Mouse (Mus musculus) regulatory T cell (primary cell): ENCODE data around the gene Gm9936.
"Not testable (repeated sequence)": the region's sequence is repeated elsewhere in the genome, so short reads cannot be mapped to it uniquely, and the experiment has no call there.

ENCODE experiments used
- in situ Hi-C: fragments of 300-600 bp; cut with MboI, MseI; formaldehyde crosslinking; loops from one replicate; pipeline ENCODE4 v1.15.1; 2025; ENCODE audit warnings: high pct_unique_total_duplicates

The Gm9936 gene

GRCm38 (mm10) chr5:114840481-114840880 is 18.0 kb downstream of the Gm9936 start:
- in situ Hi-C loops: not testable (repeated sequence)

GRCm38 (mm10) chr5:114836886-114837285 is 21.6 kb downstream of the Gm9936 start:
- in situ Hi-C loops: no loop called here

GRCm38 (mm10) chr5:114829740-114830139 is 28.7 kb downstream of the Gm9936 start:
- in situ Hi-C loops: no loop called here

- in situ Hi-C loops: no loop called here
Observed at GRCm38 (mm10) chr5:114827427-114827826, 31.1 kb downstream of the Gm9936 start.

- in situ Hi-C loops: no loop called here
Observed at GRCm38 (mm10) chr5:114825978-114826691, 32.3 kb downstream of the Gm9936 start.

GRCm38 (mm10) chr5:114824197-114824596 is 34.3 kb downstream of the Gm9936 start:
- in situ Hi-C loops: no loop called here

GRCm38 (mm10) chr5:114822796-114823688 is 35.4 kb downstream of the Gm9936 start, which contains the start of gene 1500011B03Rik:
Gene 1500011B03Rik (minus strand): TSS chr5:114823468.
- in situ Hi-C loops: no loop called here

GRCm38 (mm10) chr5:114818124-114818523 is 40.4 kb downstream of the Gm9936 start:
- in situ Hi-C loops: no loop called here

GRCm38 (mm10) chr5:114816599-114816998 is 41.9 kb downstream of the Gm9936 start:
- in situ Hi-C loops: no loop called here

GRCm38 (mm10) chr5:114813525-114814181 is 44.8 kb downstream of the Gm9936 start:
- in situ Hi-C loops: loop anchor here (5.0 kb wide), 1 partner anchor 936 kb away; no protein-coding TSS in a partner anchor

GRCm38 (mm10) chr5:114809826-114810225 is 48.7 kb downstream of the Gm9936 start:
- in situ Hi-C loops: loop anchor here (5.0 kb wide), 1 partner anchor 933 kb away; no protein-coding TSS in a partner anchor

- in situ Hi-C loops: no loop called here
Observed at GRCm38 (mm10) chr5:114809181-114809756, 49.2 kb downstream of the Gm9936 start.

GRCm38 (mm10) chr5:114808385-114808784 is 50.1 kb downstream of the Gm9936 start:
- in situ Hi-C loops: no loop called here

GRCm38 (mm10) chr5:114807893-114808292 is 50.6 kb downstream of the Gm9936 start:
- in situ Hi-C loops: no loop called here

GRCm38 (mm10) chr5:114807468-114807867 is 51.0 kb downstream of the Gm9936 start:
- in situ Hi-C loops: no loop called here

GRCm38 (mm10) chr5:114807063-114807462 is 51.4 kb downstream of the Gm9936 start:
- in situ Hi-C loops: no loop called here

- in situ Hi-C loops: no loop called here
Observed at GRCm38 (mm10) chr5:114806636-114807035, 51.8 kb downstream of the Gm9936 start.
